Mouse (Mus musculus): Measurements from ENCODE around the gene Mtrf1.
"Not testable (repeated sequence)": the region's sequence is repeated elsewhere in the genome, so short reads cannot be mapped to it uniquely, and the experiment has no call there.

Gene Mtrf1

DNA sequence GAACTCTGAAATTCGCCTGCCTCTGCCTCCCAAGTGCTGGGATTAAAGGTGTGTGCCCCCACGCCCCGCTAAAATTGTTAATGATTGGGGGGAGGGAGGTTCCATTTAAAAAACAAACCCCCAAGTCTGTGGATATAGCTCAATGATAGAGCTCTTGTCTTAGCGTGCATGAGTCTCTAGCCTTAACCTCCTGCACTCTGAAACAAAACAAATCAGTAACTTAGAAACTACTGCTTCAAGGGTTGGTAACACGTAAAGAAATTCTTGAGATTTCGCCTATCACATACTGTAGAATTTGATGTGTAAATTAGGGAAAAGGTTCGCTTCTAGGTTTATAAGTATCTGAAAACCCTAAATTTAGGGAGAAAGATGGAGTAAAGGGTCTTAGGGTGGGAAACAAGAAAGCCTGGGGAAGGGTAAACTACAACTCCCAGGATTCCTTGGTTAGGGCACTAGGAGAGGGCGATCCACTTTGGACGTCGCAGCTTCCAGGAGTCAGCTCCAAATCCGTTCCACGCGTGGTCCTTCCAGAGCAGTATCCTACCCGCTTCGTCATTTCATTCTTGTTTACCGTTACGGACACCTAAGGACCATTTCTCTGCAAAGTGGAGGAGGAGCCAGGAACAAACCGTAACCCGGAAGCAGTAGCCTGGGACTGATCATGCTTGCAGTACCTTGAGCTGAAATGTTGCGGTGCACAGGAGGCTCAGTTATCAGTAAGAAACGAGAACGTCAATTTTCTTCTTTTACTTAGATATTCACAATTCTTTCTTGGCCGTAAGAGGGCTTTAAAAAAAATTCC lies at the start of gene Mtrf1:
Gene Mtrf1, plus strand, starts transcription at position 452 of the 802 bp plus-strand sequence.
- DNase-seq (ENCODE audit: low spot score in 2 of 2) = peak; percentile 54 to 56

DNA sequence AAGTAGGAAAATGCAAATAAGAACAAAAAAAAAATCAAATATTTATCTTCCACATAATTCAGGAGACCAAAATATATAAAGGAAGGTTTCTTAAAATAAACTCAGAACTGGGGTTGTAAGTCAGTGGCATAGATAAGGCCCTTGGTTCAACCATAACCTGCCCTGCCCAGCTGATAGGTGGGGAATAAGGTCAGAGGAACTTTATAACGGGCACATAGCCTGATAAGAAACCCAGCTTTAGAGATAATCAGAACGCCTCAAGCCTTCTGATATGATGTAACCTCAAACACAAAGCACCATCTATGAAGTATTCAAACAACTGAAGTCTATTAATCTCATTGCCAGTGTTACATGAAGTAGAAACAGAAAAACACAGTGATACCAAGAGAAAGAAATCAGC lies 39.5 kb upstream of the Mtrf1 start:
- no peak for DNase-seq (ENCODE audit: low spot score in 2 of 2)

DNA sequence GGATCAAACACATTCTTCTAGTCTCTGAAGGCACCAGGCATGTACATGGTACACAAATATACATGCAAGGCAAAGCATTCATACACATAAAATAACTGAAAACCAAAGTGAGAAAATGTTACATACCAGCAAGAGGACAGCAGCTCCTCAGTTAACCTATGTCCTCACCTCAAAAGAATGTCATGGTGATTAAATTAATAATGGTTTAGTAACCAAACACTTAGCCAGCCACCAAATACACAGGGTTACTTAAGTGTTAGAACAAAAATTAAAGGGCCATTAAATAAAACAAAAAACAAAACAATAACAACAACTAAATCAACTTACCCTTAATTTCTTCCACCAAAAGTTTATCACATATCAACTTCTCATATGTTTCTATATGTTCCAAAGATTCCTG lies 20.5 kb upstream of the Mtrf1 start:
- DNase-seq (ENCODE audit: low spot score in 2 of 2) = no peak

DNA sequence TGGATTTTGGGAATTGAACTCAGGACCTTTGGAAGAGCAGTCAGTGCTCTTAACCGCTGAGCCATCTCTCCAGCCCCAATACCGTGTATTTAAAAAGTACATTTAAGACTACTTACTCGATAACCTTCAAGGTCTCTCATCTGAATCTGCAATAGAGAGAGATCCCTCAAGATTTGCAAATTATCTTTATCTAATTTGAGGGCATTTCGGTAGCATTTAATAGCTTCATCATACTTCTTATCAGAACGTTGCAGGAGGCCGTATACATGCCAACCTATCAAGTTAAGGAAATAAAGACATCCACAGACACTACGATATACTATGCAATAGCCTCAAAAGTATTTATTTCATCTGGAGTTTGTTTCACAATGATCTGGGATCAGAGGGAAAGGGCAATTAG lies 14.5 kb upstream of the Mtrf1 start:
- no peak for DNase-seq (ENCODE audit: low spot score in 2 of 2)

DNA sequence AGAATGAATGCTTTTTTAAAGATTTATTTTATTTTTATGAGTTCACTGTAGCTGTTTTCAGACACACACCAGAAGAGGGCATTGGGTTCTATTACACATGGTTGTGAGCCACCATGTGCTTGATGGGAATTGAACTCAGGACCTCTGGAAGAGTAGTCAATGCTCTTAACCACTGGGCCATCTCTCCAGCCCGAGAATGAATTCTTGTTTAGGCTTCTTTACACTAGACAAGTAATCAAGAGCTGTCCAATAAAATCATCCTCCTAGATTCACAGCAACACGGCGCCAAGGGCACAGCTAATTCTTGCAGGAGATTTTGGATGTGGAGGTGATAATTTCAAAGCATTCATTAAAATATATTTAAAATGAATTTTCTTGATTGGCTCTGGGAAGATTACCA lies 9.3 kb upstream of the Mtrf1 start:
- no peak for DNase-seq (ENCODE audit: low spot score in 2 of 2)

DNA sequence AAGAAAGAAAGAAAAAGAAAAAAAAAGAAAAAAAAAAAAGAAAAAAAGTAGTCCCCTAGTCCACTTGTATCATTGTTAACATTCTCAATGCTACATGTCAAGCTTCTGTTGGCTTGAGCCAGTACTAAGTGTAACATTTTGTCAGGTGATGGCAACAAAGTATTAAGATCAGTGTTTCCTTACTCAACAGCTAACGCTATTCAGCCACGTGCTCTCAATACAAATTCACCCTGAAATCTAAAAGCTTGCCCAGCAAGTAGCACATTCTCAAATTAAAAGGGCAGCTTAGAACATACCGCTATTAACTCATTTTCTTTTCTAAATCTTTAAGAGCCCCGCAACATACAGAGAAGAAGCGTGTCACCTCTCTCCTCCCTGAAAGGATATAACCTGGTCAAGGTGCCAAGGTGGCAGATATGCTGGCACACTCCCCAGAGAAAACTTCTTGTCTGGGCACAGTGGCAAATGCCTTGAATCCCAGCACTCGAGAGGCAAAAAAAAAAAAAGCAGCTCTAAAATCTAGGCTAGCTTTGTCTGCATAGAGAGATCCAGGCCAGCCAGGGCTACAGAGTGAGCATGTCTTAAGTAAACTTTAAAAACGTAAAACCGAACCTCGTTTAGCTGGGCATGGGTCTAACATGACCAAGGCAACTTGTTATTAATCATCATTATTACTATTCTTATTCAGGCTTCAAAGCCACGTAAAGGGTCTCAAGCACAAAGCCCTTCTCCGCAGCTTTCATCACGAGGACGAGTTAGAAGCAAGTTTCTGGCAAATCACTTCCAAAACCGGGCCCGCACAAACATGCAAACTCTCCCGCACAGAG lies 7.9 kb upstream of the Mtrf1 start:
- DNase-seq (ENCODE audit: low spot score in 2 of 2) = no peak

DNA sequence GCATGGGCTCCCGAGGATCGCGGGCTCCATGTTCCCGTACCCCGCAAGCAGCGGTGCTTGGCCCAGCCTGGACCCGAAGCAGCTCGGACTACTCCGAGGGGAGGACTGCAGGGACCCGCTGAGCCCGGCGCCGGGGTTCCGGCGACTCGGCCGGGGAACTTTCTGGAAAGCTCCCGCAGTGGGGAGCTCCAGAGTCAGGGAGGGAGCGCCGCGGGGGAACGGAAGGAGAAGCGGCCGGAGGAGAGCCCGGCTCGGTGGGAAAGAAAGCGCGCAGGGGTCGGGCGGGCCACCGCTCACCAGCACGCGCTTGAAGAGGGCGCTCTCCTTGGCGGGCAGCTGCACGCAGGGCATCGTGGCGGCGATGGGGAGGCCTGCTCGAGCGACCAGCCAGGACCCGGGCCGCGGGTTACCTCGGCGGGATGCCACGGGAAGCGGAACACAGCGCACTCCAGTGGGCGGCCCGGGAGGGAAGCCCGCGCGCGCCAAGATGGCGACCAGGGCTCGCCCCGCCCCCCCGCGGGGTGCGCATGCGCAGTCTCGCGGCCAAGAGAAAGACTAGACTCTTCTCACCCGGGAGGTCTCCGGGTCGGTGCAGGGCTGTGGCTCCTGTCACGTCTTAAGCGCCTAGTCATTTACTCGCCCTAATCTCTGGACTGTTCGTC lies 7.2 kb upstream of the Mtrf1 start, which contains the start of gene Naa16:
Gene Naa16, minus strand, starts transcription at position 514 of the 662 bp plus-strand sequence.
- peak; percentile 86 to 90 for DNase-seq (ENCODE audit: low spot score in 2 of 2)

DNA sequence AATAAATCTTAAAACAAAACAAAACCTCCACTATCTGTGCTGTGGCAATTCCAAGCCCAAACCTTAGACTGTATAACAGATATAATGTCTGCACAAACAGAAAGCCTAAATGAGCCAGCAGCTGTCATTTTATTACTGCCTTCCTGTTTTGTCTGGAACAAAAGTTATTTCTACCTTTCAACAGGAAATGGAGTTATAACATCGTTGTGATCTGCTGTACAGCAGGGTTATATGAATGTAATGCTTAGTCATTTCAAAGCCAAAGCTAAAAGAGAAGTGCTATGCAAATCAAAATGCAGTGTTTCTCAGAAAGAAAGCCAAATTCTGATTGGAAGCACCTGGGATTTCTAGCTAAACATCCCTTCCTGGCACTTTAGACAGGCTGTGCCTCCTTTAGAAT lies 4.3 kb upstream of the Mtrf1 start:
- DNase-seq (ENCODE audit: low spot score in 2 of 2) = no peak

DNA sequence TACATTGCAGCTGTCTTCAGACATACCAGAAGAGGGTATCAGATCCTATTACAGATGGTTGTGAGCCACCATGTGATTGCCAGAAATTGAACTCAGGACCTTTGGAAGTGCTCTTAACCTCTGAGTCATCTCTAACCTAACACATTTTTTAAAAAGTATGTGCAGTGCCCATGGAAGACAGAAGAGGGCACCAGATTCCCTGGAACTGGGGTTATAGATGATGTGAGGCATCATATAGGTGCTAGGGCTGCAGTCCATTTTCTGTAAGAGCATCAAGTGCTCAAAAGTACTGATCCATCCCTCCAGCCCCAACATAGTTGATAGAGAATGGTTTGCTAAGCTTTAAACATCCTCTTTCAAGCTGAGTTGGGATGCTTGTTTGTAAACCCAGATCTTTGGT lies 3.0 kb upstream of the Mtrf1 start:
- DNase-seq (ENCODE audit: low spot score in 2 of 2) = peak in 1 of 2 experiments; percentile 8

DNA sequence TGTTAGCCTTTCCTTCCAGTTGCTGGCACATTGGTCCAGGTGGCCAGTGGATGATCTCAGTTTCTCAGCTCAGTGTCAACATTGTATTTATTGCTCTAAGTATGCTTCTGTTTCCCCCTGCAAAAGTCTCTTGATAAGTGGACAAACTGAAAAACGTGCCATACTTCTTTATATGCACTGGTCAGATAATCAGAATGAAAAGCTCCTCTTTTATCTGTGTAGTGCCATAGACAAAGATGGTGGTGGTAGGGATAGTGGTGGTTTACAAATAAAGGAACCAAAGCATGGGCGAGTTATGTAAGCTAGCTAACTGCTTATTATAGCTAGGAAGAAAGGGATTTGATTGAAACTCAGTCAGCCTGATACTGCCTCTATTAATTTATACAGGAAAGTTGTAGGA lies 10.1 kb downstream of the Mtrf1 start:
- DNase-seq (ENCODE audit: low spot score in 2 of 2) = no peak

DNA sequence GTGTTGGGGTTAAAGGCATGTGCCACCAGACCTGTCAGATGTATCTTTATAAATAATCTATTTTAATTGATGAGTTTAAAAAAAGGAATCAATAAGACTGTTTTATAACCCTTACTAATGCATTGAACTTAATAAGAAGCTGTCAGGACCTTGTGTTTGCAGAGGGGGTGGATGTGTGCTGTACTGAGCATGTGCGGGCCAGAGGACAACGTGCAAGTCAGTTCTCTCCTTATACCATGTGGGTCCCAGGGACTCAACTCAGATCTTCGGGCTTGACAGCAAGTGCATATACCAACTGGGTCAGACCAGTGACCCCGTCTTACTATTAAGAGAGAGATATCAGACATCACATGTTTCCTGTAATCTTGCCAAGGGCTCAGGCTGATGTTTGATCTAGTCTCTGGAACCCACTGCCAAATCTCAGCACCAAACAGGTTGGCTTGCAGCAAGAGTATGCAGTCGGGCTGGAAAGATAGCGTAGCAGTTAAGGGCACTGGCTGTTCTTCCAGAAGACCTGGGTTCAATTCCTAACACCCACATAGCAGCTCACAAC lies 11.8 kb downstream of the Mtrf1 start:
- no peak for DNase-seq (ENCODE audit: low spot score in 2 of 2)

DNA sequence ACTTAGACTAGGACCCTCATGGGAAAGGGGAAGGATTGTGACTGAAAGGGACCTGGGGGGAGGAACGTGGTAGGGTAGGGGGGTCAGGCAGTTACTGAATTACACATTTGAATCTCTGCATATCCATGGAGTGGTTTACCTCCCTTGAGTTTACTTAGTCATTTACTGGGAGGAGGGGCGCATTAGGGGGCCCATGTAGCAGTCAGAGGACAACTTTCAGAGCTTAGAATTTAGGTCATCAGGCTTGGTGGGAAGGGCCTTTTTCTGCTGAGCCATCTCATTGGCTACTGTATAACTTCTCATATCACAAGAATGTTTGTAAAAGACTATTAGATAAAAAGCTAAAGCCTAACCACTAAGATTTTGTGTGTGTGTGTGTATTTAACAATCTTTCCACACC lies 13.1 kb downstream of the Mtrf1 start:
- no peak for DNase-seq (ENCODE audit: low spot score in 2 of 2)

DNA sequence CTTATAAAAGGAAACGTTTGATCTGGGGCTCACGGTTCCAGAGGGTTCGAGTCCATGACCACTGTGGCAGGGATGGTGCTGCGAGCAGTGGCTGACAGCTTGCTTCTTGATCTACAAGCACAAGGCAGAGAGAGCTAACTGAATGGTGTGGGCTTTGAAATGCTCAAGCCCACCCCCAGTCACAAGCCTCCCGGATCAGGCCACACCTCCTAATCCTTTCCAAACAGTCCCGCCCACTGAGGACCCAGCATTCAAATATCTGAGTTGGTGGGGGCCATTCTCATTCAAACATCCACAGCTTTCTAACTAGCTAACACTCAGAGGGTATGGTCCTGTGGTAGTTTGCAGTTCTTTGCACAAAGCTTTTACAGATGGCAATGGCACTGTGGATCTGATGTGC lies 15.5 kb downstream of the Mtrf1 start:
- DNase-seq (ENCODE audit: low spot score in 2 of 2) = no peak

DNA sequence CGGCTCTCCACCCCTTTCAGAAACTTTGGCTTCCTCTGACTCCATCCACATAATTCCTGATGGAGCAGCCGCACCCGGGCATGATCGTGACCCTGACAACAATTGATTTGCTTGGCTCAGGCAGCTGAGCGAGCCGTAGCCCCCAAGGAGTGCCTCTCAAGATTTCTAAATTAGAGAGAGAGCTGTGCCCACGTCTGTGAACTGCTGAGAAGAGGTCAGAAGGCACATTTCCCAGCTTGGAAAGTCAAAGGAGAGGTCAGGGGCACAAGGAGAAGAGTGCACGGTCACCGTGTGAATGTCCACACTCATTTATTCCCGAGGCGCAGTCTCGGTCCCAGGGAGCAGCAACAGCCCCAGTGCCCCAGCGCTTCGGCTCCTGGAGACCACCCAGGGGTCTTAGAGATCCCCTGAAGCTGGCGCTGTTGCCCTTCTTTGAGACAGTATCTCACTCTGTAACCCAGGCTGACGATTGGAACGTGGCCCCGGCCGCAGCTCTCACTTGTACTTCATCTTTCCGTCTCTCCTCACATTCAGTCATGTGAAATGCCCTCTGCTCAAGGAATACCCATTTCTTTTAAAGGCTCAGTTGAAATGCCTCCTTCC lies 22.6 kb downstream of the Mtrf1 start:
- no peak for DNase-seq (ENCODE audit: low spot score in 2 of 2)

DNA sequence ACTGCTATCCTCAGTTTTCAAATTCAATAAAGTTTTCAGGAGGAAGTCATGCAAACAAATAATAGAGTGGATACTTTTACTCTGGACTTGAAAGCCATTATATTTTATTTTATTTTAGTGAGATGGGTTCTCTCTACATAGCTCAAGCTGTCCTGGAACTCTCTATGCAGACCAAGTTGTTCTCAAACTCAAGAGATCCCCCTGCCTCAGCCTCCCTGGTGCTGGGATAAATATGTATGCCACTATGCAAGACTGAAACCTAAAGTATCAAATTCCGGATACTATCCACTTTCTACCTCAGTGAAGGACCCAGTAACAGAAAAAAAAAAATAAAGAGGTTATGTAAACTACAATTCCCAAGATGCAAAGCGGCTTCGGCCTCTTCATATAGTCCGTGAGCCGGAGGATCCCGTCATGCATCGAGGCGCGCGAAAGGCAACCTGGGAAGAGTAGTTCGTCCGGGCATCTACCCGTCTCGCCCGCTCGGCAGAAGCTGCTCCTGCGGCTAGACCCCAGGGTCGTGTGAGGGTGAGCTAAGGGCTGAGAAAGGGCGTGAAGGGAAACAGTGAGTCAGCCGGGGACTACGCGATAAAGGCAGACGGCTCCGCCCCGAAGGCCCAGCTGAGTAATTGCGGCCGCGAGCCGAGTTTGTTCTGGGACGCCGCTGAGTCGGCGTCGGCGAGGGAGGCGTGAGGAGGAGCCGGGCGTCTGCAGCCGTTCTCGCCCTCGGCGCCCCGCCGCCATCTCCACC lies 28.6 kb downstream of the Mtrf1 start, which contains the start of gene Kbtbd7:
Gene Kbtbd7, plus strand, starts transcription at position 533 of the 751 bp plus-strand sequence.
- peak; percentile 89 to 90 for DNase-seq (ENCODE audit: low spot score in 2 of 2)

DNA sequence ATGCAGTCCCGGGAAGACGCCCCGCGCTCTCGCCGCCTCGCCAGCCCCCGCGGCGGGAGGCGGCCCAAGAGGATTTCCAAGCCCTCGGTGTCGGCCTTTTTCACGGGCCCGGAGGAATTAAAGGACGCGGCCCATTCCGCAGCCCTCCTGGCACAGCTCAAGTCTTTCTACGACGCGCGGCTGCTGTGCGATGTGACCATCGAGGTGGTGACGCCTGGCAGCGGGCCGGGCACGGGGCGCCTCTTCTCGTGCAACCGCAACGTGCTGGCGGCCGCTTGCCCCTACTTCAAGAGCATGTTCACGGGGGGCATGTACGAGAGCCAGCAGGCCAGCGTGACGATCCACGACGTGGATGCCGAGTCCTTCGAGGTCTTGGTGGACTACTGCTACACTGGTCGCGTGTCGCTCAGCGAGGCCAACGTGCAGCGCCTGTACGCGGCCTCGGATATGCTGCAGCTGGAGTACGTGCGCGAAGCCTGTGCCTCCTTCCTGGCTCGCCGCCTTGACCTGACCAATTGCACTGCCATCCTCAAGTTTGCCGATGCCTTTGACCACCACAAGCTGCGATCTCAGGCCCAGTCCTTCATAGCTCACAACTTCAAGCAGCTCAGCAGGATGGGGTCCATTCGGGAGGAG lies 29.3 kb downstream of the Mtrf1 start:
- DNase-seq (ENCODE audit: low spot score in 2 of 2) = not testable (repeated sequence)

DNA sequence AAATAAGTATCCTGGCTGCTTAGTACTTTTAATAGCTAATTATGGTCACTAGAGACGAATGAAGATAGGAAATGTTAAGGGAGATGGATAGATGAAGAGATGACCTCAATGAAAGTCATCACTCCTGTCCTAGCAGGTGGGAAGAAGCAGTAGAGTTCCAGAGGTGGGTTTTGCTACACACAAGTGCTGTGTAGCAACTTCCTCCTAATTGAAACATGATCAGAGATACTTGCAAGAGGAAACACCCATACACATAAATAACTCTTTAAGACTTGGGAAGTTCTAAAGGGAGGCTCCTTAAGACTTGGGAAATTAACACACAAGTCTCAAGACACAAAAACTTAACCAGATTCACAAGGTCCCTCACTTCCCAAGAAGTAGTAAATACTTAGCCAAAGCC lies 36.5 kb downstream of the Mtrf1 start:
- no peak for DNase-seq (ENCODE audit: low spot score in 2 of 2)

DNA sequence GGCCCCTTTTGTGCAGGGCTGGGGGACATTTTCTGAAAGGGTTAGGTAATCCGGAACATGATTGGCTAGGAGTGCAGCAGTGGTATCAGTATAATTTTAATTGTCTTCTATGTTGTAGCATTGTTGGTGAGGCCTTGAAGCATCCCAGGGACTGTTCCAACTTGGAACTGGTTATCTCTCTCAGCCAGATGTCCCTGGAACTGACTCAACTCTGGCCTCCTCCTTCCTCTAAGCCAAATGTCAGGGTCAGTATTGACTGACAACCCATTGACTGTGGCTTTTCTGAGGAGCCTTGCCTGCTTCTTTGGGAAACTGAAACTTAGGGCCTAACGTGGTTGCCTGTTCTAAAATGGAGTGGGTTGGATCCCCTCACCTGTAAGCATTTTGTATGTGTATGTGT lies 43.1 kb downstream of the Mtrf1 start:
- no peak for DNase-seq (ENCODE audit: low spot score in 2 of 2)

DNA sequence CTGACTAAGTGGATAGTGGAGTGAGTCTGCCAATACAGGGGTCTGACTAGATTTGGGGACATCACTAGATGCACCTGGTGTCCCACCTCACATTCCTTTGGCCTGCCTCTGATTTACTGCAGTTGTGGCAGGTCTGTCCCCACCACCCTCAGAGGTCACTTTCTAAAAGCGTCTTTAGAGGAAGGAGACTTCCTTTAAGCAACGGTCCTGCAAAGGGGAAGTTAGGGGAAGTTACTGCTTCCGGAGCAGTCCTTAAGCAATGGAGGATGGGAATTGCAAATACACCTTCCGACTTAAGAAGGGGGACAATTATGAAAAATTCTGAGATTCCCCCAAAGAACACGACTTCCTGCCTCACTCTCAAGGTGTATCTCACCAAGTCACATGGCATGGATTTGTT lies 43.9 kb downstream of the Mtrf1 start:
- no peak for DNase-seq (ENCODE audit: low spot score in 2 of 2)

DNA sequence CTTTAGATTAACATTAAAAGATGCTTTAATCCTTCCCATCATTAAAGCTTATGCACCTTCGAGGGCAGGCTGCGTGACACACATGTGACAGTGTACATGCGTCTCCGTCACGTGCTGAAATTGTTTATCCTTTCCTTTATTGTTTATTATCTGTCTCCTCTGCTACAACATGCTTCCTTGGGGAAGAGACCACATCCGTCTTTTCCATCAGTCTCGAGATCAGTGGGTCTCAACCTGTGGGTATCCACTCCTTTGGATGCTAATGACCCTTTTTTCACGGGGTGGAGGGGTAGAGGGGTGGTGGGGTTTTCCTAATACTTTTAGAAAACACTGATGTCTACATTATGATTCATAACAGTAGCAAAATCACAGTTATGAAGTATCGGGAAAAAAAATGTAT lies 47.0 kb downstream of the Mtrf1 start:
- no peak for DNase-seq (ENCODE audit: low spot score in 2 of 2)
